Mouse (Mus musculus) kidney, adult 8-10 months (tissue): ENCODE measurements around the gene Inha.

Experiments used
- DNase-seq, 2 experiments: peaks; one replicate each; pipeline ENCODE4 v3.0.0; 2022

Inha gene

DNA sequence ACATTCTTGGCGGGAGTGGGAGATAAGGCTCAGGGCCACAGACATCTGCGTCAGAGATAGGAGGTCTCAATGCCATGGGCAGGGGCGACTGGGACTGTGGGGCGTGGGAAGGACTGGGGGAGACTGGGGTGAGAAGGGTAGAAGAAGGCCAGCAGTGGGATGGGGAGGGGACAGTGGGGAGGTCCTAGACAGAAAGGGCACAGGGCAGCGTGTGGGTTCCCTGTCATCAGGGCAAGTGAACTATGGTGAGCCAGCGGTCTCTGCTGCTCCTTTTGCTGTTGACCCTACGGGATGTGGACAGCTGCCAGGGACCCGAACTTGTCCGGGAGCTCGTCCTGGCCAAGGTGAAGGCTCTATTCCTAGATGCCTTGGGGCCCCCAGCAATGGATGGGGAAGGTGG is at the start of gene Inha:
Inha (plus strand) TSS at position 72 of the 400 bp plus-strand sequence.
- DNase-seq, result no peak

DNA sequence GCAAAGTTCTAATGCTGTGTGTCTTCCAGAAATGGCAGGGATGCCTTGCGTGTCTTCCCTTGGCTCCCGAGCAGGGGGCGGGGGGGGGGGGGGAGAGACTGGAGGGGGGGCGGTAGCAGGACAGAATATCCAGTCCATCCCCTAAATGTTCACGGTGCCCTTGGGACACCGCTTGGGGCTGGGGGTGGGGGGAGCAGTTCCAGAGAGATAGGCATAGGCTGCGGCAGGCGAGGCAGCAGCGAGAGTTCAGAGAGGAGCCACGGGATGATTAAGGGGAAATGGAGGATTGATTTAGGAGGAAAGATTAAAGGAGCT is 49.2 kb upstream of the Inha start:
- DNase-seq, result no peak

- DNase-seq, result no peak
Observed at GRCm38 (mm10) chr1:75458025-75458788, 48.7 kb upstream of the Inha start.

GRCm38 (mm10) chr1:75458789-75459684 is 47.8 kb upstream of the Inha start:
- DNase-seq, result no peak

DNA sequence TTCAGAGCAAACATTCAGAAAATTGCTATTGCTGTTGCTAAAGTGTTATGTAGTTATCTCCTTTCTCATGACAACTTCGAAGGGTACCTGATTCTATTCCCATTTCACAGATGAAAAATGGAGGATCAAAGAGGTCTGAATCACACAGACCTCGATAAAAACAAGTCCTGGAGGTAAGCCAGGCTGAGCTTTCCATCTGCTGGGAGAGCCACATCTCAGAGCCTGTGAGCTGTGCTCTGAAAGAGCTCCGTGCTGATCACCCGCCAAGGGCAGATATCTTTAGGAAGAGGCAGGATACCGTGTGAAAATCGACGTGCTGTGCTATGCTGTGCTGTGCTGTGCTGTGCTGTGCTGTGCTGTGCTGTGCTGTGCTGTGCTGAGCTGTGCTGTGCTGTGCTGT is 46.6 kb upstream of the Inha start:
- no peak for DNase-seq

GRCm38 (mm10) chr1:75462636-75463035 is 44.2 kb upstream of the Inha start:
- no peak for DNase-seq

GRCm38 (mm10) chr1:75463652-75464204 is 43.1 kb upstream of the Inha start:
- no peak for DNase-seq

- DNase-seq, result peak; percentile 43 to 79
Observed at GRCm38 (mm10) chr1:75467215-75467927, 39.5 kb upstream of the Inha start.

DNA sequence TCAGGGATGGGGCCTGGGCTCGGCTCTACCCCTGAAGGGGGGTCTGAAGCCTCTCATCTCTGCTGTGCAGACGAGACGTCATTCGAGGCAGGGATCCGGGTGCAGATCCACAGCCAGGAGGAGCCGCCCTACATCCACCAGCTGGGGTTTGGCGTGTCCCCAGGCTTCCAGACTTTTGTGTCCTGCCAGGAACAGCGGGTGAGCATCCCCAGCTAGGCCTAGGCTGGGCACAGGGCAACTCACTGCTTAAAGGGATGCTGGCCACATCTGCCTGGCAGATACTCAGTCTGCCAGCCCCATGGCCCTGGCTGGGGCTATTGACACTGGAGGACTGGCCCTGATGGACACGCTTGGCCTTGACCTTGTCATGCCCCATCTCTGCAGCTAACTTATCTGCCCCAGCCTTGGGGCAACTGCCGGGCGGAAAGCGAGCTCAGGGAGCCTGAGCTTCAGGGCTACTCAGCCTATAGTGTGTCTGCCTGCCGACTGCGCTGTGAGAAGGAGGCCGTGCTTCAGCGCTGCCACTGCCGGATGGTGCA is 37.5 kb upstream of the Inha start:
- no peak for DNase-seq

GRCm38 (mm10) chr1:75476441-75476840 is 30.4 kb upstream of the Inha start:
- DNase-seq, result no peak

DNA sequence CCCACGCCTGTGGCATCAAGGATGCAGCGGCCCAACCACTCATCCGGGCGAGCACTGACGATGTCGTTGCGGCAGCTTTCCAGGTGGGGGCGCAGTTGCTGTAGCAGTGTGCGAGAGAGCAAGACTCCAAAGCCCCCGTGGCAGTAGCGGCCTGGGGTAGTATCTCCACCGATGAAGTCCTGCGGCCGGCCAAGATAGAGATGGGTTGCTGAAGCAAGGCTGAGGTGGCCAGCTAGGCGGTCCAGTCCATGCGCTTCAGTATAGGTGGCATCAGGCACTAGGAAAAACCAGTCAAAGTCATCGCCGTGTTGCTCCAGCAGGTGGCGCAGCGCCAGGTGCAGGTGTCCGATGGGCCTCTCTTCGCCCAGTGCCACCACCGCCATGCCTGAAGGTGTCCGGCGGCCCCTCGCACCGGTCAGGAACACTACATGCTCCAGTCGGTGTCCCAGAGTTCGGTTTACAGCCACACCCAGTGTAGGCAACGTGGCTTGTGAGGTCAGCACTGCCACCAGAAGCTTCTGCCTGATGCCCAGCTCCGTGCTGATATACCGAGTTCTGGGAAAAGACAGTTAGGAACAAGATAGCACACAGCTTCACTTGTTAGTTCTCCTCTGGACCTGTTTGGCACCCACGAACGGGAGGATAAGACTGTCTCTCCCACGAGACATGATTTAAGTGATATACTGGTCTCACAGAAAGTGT is 29.5 kb upstream of the Inha start:
- DNase-seq, result peak; percentile 75 to 91

GRCm38 (mm10) chr1:75477966-75478290 is 28.9 kb upstream of the Inha start:
- no peak for DNase-seq

GRCm38 (mm10) chr1:75478497-75478896 is 28.4 kb upstream of the Inha start:
- peak; percentile 45 to 48 for DNase-seq

- DNase-seq, result peak; percentile 95 to 97
Observed at GRCm38 (mm10) chr1:75478916-75479634, 27.8 kb upstream of the Inha start, which contains the start of the genes Chpf and Tmem198. Gene Chpf (minus strand): TSS chr1:75479307. Gene Tmem198 (plus strand): TSS chr1:75479532.

- DNase-seq, result no peak
Observed at GRCm38 (mm10) chr1:75479635-75479989, 27.3 kb upstream of the Inha start.

DNA sequence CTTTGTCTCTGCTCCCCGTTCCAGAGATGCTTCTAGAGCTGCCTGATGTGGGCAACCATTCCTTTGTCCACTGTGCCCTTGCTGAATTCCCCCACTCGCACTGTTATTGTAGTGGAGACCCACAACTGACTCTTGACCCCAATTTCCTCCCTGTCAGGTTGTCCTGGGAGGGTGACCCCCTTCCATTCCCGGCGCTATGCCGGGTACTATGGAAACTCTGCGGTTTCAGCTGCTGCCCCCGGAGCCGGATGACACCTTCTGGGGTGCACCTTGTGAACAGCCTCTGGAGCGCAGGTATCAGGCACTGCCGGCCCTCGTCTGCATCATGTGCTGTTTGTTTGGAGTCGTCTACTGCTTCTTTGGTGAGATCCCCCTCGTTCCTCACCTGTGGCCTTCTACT is 26.8 kb upstream of the Inha start:
- no peak for DNase-seq

GRCm38 (mm10) chr1:75480735-75481134 is 26.1 kb upstream of the Inha start:
- no peak for DNase-seq

DNA sequence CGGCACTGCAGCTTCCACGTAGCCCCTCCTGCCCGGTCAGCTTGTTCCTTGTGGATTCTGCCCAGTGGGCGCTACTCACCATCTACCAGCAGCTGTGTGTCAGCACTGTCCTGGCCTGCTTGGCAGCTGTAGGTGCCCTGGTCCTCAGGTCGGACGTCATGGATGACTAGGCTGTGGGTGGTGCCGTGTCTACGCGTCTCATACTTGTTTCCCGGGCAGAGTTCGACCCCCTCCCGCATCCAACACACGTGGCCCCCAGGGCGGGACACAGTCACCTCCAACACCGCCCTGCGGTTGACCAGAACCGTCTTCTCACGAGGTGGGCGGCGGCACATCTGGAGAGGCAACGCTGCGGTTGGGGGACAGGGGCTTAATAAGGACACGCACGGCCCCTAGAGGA is 20.3 kb upstream of the Inha start:
- peak; percentile 30 to 35 for DNase-seq

DNA sequence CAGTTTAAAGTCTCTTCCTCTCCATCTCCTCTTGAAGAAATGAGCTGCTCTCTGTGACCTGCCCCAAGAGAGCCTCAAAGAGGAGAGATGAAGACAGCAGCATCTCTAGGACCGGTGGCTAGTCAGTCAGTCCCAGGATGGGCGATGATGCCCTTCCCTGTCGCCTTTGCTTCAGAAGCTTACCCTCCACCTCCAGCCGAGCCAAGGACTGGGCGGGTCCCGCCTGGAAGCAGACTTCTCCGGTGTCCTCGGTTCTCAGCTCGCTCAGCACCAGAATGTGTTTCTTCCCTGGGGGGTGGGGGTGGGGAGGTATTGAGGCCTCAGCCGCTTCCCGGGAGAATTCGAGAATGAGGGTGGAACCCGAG is 19.9 kb upstream of the Inha start:
- DNase-seq, result no peak

DNA sequence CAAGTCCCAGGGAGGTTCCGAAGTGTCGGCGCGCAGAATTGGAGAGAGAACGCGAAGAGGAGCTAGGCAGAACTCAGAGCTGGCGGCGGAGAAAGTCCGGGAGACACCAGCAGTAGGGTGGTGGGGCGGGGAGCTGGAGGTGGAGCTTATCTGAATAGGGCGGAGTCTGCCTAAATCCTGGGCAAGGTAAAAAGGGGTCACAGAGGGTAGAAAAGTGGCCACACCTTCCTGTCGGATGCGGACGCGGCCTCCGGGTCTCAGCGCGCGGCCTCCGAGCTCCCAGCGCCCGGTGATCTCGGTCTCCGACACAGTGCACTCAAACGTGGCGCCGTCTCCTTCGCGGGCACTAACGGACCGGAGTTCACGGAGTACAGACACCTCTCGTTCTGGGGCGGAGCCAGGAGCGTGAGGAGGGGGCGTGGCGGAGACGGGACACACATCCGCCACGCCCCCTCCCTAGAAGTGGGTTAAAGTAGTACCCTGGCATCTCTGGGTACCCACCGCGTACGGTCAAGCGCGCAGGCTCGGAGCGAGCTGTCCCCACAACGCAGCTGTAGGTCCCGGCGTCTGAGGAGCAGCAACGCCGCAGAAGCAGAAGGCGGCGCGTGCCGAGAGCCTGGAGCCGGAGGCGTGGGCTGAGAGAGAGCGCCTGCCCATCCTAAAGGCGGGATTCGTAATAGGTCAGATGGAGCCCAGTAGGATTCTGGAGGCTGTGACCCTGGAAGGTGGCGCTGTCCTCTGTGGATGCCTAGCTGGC is 19.3 kb upstream of the Inha start:
- DNase-seq, result peak; percentile 77 to 85
